Mouse (Mus musculus): ENCODE data around the gene Gsta2. TPM values are rescaled to one million over a fixed set of nuclear protein-coding genes. Genes with fewer than 3 reads are reported as not detected.

Gene Gsta2
- total RNA-seq (2021), result not detected
- long read RNA-seq, experiment 1, result 0 reads
- long read RNA-seq, experiment 2, result 0 reads

- intact Hi-C loops (cut with DNase I; ENCODE audit: low total_unique reads), result no loop called here
Observed at GRCm38 (mm10) chr9:78355611-78356010, at the start of gene Gsta2. TSS of gene Gsta2 (minus strand) at chr9:78355788.

GRCm38 (mm10) chr9:78401596-78401995, 46.0 kb upstream of the Gsta2 start:
- intact Hi-C loops (cut with DNase I; ENCODE audit: low total_unique reads), result no loop called here
- no peak for DNase-seq

More at GRCm38 (mm10) chr9:78355611-78356010, at the start of gene Gsta2:
- no peak for DNase-seq

- intact Hi-C loops (cut with DNase I; ENCODE audit: low total_unique reads), result no loop called here
- DNase-seq, result no peak
Observed at GRCm38 (mm10) chr9:78400570-78400969, 45.0 kb upstream of the Gsta2 start.

- intact Hi-C loops (cut with DNase I; ENCODE audit: low total_unique reads), result no loop called here
- DNase-seq, result no peak
Observed at GRCm38 (mm10) chr9:78396517-78396916, 40.9 kb upstream of the Gsta2 start.

- peak; percentile 33 for DNase-seq
- intact Hi-C loops (cut with DNase I; ENCODE audit: low total_unique reads), result no loop called here
Observed at GRCm38 (mm10) chr9:78395630-78396351, 40.2 kb upstream of the Gsta2 start, which contains the start of gene Ddx43. TSS of gene Ddx43 (plus strand) at chr9:78395777.

- no peak for DNase-seq
- intact Hi-C loops (cut with DNase I; ENCODE audit: low total_unique reads), result no loop called here
Observed at GRCm38 (mm10) chr9:78395244-78395629, 39.6 kb upstream of the Gsta2 start.

GRCm38 (mm10) chr9:78394602-78395001, 39.0 kb upstream of the Gsta2 start:
- no peak for DNase-seq
- intact Hi-C loops (cut with DNase I; ENCODE audit: low total_unique reads), result no loop called here

- intact Hi-C loops (cut with DNase I; ENCODE audit: low total_unique reads), result no loop called here
Observed at GRCm38 (mm10) chr9:78393741-78394140, 38.2 kb upstream of the Gsta2 start.

GRCm38 (mm10) chr9:78389981-78390380, 34.4 kb upstream of the Gsta2 start:
- intact Hi-C loops (cut with DNase I; ENCODE audit: low total_unique reads), result no loop called here
- DNase-seq, result no peak

More at GRCm38 (mm10) chr9:78393741-78394140, 38.2 kb upstream of the Gsta2 start:
- DNase-seq, result no peak

GRCm38 (mm10) chr9:78386947-78387346, 31.4 kb upstream of the Gsta2 start:
- intact Hi-C loops (cut with DNase I; ENCODE audit: low total_unique reads), result no loop called here

GRCm38 (mm10) chr9:78385893-78386292, 30.3 kb upstream of the Gsta2 start:
- no peak for DNase-seq
- intact Hi-C loops (cut with DNase I; ENCODE audit: low total_unique reads), result no loop called here

More at GRCm38 (mm10) chr9:78386947-78387346, 31.4 kb upstream of the Gsta2 start:
- DNase-seq, result no peak

- DNase-seq, result peak; percentile 6
- intact Hi-C loops (cut with DNase I; ENCODE audit: low total_unique reads), result no loop called here
Observed at GRCm38 (mm10) chr9:78378113-78378785, 22.7 kb upstream of the Gsta2 start, which contains the start of gene Ooep. TSS of gene Ooep (minus strand) at chr9:78378725.

GRCm38 (mm10) chr9:78377546-78377945, 22.0 kb upstream of the Gsta2 start:
- intact Hi-C loops (cut with DNase I; ENCODE audit: low total_unique reads), result no loop called here
- no peak for DNase-seq

GRCm38 (mm10) chr9:78375486-78375885, 19.9 kb upstream of the Gsta2 start:
- intact Hi-C loops (cut with DNase I; ENCODE audit: low total_unique reads), result no loop called here
- DNase-seq, result no peak

GRCm38 (mm10) chr9:78374885-78375389, 19.3 kb upstream of the Gsta2 start:
- intact Hi-C loops (cut with DNase I; ENCODE audit: low total_unique reads), result no loop called here

GRCm38 (mm10) chr9:78374397-78374796, 18.8 kb upstream of the Gsta2 start:
- no peak for DNase-seq
- intact Hi-C loops (cut with DNase I; ENCODE audit: low total_unique reads), result no loop called here

More at GRCm38 (mm10) chr9:78374885-78375389, 19.3 kb upstream of the Gsta2 start:
- no peak for DNase-seq

GRCm38 (mm10) chr9:78372827-78373504, 17.4 kb upstream of the Gsta2 start:
- DNase-seq, result no peak
- intact Hi-C loops (cut with DNase I; ENCODE audit: low total_unique reads), result no loop called here

GRCm38 (mm10) chr9:78371441-78371840, 15.9 kb upstream of the Gsta2 start:
- DNase-seq, result no peak
- intact Hi-C loops (cut with DNase I; ENCODE audit: low total_unique reads), result no loop called here

- no peak for DNase-seq
- intact Hi-C loops (cut with DNase I; ENCODE audit: low total_unique reads), result no loop called here
Observed at GRCm38 (mm10) chr9:78369786-78370185, 14.2 kb upstream of the Gsta2 start.

GRCm38 (mm10) chr9:78369349-78369748, 13.8 kb upstream of the Gsta2 start:
- DNase-seq, result no peak

More at GRCm38 (mm10) chr9:78369349-78369748, 13.8 kb upstream of the Gsta2 start:
- intact Hi-C loops (cut with DNase I; ENCODE audit: low total_unique reads), result no loop called here
